Mouse (Mus musculus): ENCODE data around the gene Arhgap42. TPM values are rescaled to one million over a fixed set of nuclear protein-coding genes. Genes with fewer than 3 reads are reported as not detected.

Arhgap42 gene
- polyA plus RNA-seq, 1 experiment: 0.01 TPM

DNA sequence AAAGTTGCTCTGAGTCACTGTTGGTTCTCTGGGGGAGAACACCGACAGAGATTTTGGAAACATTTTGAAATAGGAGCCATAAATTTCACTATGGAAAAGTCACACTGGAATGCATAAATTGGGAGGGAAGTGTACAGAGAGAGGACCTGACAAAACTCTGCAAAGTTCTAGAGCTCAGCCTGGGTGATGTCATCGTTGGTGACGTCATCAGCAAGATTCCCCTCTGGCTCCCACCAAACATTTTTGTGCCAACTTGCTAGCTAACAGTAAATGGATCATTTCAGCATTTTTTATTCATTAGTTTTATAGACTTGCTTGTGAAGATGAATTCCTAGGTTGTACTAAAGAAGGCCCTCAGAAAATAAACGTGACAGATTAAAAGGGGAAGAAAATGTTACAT, 137.8 kb downstream of the Arhgap42 start:
- H3K4me1 ChIP-seq (ENCODE audit: control insufficient read depth): no peaks in the 10 kb centered on the region
- no peak for TF ChIP-seq GATA1 (IDR thresholded peaks at IDR 0.05; ENCODE audit: low read length)
- TF ChIP-seq TAL1 (IDR thresholded peaks at IDR 0.05; ENCODE audit: low read length): no peak
- no peak overlapping the region for H3K4me3 ChIP-seq (replicated peaks)
- no peaks in the 10 kb centered on the region for H3K36me3 ChIP-seq (ENCODE audit: control insufficient read depth)
- H3K9me3 ChIP-seq (ENCODE audit: control insufficient read depth, low read length): no peaks in the 10 kb centered on the region
- H3K27me3 ChIP-seq (ENCODE audit: control insufficient read depth): no peaks in the 10 kb centered on the region

DNA sequence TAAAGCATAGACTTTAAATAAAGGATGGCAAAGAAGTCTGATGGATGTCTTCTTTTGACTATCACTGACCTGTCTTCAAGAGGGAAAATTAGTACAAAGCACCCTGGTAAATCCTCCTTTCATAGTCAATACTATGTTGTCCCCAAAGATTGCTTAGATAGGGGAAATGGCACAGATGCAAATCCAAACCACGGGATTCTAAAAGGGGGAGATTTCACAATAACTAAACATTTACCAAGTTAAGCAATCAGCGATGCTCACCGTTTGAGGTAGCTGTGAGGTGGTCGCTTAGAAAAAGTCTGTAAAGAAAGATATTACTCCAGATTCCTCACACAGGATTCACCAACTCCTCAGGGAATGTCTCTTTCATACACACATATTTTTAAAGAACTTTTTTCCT, 141.1 kb downstream of the Arhgap42 start:
- Histone ChIP-seq H3K27me3 (ENCODE audit: control insufficient read depth) (no peaks in the 10 kb centered on the region), H3K4me3 (replicated peaks) (no peak overlapping the region), H3K4me1 (ENCODE audit: control insufficient read depth) (no peaks in the 10 kb centered on the region), H3K9me3 (ENCODE audit: control insufficient read depth, low read length) (no peaks in the 10 kb centered on the region), H3K36me3 (ENCODE audit: control insufficient read depth) (no peaks in the 10 kb centered on the region)
- TF ChIP-seq GATA1 (IDR thresholded peaks at IDR 0.05; ENCODE audit: low read length) (no peak), TAL1 (IDR thresholded peaks at IDR 0.05; ENCODE audit: low read length) (no peak)

DNA sequence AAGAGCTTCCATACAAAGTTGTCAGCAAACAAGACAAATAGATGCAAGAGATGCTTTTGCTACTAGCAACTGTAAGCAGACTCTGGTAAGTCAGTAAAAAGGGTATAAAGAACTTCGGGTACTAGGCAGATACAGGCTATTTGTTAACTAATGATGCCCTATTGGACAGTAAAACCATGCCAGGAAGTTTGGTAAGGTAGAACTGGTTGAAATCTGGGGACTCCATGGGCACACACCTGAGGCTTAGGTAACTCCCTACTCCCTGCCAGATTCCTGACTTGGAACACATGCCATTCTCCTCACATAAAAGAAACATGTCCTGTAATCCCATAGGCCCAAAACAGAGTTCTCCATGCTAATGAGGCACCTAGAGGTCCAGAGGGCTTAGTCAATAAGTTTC, 142.1 kb downstream of the Arhgap42 start:
- TF ChIP-seq GATA1 (IDR thresholded peaks at IDR 0.05; ENCODE audit: low read length) (no peak), TAL1 (IDR thresholded peaks at IDR 0.05; ENCODE audit: low read length) (no peak)
- Histone ChIP-seq H3K27me3 (ENCODE audit: control insufficient read depth) (no peaks in the 10 kb centered on the region), H3K36me3 (ENCODE audit: control insufficient read depth) (no peaks in the 10 kb centered on the region), H3K9me3 (ENCODE audit: control insufficient read depth, low read length) (no peaks in the 10 kb centered on the region), H3K4me1 (ENCODE audit: control insufficient read depth) (no peaks in the 10 kb centered on the region), H3K4me3 (replicated peaks) (no peak overlapping the region)

DNA sequence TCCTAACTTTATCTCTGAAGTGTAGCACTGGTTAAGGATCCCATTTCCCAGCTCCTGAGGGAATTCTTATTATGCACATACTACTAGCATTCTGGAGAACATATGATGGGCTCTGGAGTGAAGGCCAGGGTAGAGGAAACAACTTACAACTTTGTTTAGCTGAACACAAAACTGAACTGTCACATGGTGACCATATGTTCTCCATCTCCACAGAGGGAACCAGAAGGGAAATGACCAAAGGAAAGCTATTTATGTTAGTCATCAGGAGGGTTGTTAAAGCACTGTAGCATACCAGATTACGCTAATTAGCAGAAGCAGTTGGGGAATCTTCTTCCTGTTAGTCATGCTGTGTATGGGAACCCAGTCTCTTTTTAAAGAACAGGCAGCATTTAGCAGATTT, 145.8 kb downstream of the Arhgap42 start:
- TF ChIP-seq GATA1 (IDR thresholded peaks at IDR 0.05; ENCODE audit: low read length): no peak
- no peak for TF ChIP-seq TAL1 (IDR thresholded peaks at IDR 0.05; ENCODE audit: low read length)
- Histone ChIP-seq H3K36me3 (ENCODE audit: control insufficient read depth) (no peaks in the 10 kb centered on the region), H3K4me1 (ENCODE audit: control insufficient read depth) (no peaks in the 10 kb centered on the region), H3K4me3 (replicated peaks) (no peak overlapping the region), H3K27me3 (ENCODE audit: control insufficient read depth) (no peaks in the 10 kb centered on the region), H3K9me3 (ENCODE audit: control insufficient read depth, low read length) (no peaks in the 10 kb centered on the region)

DNA sequence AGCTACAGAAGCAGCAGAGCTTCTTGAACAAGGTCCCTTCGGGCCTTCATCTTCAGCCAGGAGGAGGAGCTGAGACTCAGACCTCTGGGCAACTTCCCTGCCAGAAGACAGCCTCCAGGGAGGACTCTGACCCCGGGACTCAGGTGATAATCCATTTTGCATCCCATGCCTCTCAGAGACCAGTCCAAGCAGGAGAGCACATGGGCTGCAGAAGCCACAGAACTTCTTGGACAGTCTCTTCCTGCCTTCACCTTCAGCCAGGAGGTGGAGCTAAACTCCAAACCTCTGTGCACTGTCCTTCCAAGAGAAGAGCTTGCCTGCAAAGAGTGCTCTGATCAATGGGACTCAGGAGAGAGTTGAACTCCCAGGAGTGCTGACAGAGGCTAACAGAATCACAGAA, 155.5 kb downstream of the Arhgap42 start:
- no peak overlapping the region for H3K4me3 ChIP-seq (replicated peaks)
- no peaks in the 10 kb centered on the region for H3K36me3 ChIP-seq (ENCODE audit: control insufficient read depth)
- H3K27me3 ChIP-seq (ENCODE audit: control insufficient read depth): no peaks in the 10 kb centered on the region
- H3K9me3 ChIP-seq (ENCODE audit: control insufficient read depth, low read length): no peaks in the 10 kb centered on the region
- TF ChIP-seq TAL1 (IDR thresholded peaks at IDR 0.05; ENCODE audit: low read length): no peak
- no peak for TF ChIP-seq GATA1 (IDR thresholded peaks at IDR 0.05; ENCODE audit: low read length)
- no peaks in the 10 kb centered on the region for H3K4me1 ChIP-seq (ENCODE audit: control insufficient read depth)

DNA sequence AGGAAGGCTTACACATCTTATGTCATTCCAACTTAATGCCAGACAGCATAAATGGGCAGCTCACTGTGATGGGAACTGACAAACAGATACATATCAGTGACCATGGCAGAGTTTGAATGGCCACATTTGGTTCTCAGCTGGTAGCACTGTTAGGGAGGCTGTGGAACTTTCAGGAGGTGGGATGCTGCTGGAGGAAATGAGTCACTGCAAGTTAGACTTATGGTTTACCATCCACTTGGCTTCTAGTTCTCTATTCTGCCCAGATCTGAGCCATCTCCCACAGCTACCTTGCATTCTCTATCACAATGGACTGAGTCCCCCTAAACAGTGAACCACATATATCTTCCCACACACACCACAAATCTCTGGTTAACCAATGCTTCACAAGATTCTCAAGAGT, 186.0 kb downstream of the Arhgap42 start:
- H3K27me3 ChIP-seq (ENCODE audit: control insufficient read depth): no peaks in the 10 kb centered on the region
- TF ChIP-seq TAL1 (IDR thresholded peaks at IDR 0.05; ENCODE audit: low read length) (no peak), GATA1 (IDR thresholded peaks at IDR 0.05; ENCODE audit: low read length) (no peak)
- no peaks in the 10 kb centered on the region for H3K9me3 ChIP-seq (ENCODE audit: control insufficient read depth, low read length)
- H3K4me3 ChIP-seq (replicated peaks): no peak overlapping the region
- no peaks in the 10 kb centered on the region for H3K4me1 ChIP-seq (ENCODE audit: control insufficient read depth)
- H3K36me3 ChIP-seq (ENCODE audit: control insufficient read depth): no peaks in the 10 kb centered on the region

DNA sequence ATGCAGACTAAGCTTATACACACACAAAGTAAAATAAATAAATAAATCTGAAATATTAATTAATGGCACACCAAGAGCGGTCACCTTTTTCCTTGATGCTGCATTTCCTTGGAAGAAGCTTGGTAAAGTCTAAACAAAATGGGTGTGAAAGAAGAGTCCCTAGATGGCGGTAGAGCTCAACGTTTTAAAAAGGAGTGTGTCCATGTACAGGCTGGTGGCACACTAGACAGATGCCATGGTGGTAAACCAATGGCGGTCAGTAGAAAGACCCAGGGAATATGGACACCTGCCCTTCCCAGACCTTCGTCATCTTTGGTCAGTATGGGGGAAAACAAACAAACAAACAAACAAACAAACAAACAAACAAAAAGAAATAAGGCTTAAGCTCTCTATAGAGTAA, 187.7 kb downstream of the Arhgap42 start:
- no peaks in the 10 kb centered on the region for H3K27me3 ChIP-seq (ENCODE audit: control insufficient read depth)
- H3K4me3 ChIP-seq (replicated peaks): no peak overlapping the region
- no peaks in the 10 kb centered on the region for H3K4me1 ChIP-seq (ENCODE audit: control insufficient read depth)
- no peaks in the 10 kb centered on the region for H3K9me3 ChIP-seq (ENCODE audit: control insufficient read depth, low read length)
- TF ChIP-seq GATA1 (IDR thresholded peaks at IDR 0.05; ENCODE audit: low read length) (no peak), TAL1 (IDR thresholded peaks at IDR 0.05; ENCODE audit: low read length) (no peak)
- no peaks in the 10 kb centered on the region for H3K36me3 ChIP-seq (ENCODE audit: control insufficient read depth)

DNA sequence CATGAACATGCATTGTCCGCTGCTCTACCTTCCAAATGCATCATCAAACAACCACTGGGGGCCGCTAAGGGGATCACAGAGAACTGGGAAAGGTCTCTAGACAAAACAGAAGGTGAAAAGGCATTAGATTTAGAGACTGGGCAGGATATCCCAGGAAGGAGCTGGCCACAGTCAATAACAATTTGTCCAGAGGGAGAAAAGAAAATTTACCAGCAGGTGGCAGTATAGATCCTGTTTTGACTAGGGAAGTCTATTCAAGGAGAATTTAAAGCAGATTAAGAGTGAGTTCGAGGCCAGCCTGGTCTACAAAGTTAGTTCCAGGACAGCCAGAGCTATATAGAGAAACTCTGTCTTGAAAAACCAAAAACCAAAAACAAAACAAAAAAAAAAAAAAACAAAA, 189.7 kb downstream of the Arhgap42 start:
- Histone ChIP-seq H3K36me3 (ENCODE audit: control insufficient read depth) (no peaks in the 10 kb centered on the region), H3K9me3 (ENCODE audit: control insufficient read depth, low read length) (no peaks in the 10 kb centered on the region), H3K27me3 (ENCODE audit: control insufficient read depth) (no peaks in the 10 kb centered on the region), H3K4me3 (replicated peaks) (no peak overlapping the region), H3K4me1 (ENCODE audit: control insufficient read depth) (no peaks in the 10 kb centered on the region)
- TF ChIP-seq GATA1 (IDR thresholded peaks at IDR 0.05; ENCODE audit: low read length): no peak
- TF ChIP-seq TAL1 (IDR thresholded peaks at IDR 0.05; ENCODE audit: low read length): no peak

DNA sequence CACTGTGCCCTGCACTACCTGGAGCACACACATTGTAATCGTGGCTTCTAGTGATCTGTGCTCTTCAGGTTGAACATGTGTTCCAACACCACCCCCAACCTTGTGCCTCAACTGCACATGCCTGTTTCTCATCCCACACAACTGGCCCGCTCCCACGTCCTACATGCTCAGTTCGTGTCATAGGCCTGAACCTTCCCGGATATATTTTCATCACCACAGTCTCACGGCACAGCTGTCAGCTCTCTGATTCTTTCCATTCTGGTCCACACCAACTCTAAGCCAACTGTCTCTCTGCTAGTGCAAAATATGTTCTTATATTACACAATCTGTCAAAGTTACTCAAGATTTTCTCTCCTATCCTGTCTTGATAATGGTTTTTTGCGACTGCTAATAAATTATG, 197.9 kb downstream of the Arhgap42 start:
- no peak for TF ChIP-seq GATA1 (IDR thresholded peaks at IDR 0.05; ENCODE audit: low read length)
- Histone ChIP-seq H3K9me3 (ENCODE audit: control insufficient read depth, low read length) (no peaks in the 10 kb centered on the region), H3K36me3 (ENCODE audit: control insufficient read depth) (no peaks in the 10 kb centered on the region), H3K27me3 (ENCODE audit: control insufficient read depth) (no peaks in the 10 kb centered on the region), H3K4me3 (replicated peaks) (no peak overlapping the region), H3K4me1 (ENCODE audit: control insufficient read depth) (no peaks in the 10 kb centered on the region)

DNA sequence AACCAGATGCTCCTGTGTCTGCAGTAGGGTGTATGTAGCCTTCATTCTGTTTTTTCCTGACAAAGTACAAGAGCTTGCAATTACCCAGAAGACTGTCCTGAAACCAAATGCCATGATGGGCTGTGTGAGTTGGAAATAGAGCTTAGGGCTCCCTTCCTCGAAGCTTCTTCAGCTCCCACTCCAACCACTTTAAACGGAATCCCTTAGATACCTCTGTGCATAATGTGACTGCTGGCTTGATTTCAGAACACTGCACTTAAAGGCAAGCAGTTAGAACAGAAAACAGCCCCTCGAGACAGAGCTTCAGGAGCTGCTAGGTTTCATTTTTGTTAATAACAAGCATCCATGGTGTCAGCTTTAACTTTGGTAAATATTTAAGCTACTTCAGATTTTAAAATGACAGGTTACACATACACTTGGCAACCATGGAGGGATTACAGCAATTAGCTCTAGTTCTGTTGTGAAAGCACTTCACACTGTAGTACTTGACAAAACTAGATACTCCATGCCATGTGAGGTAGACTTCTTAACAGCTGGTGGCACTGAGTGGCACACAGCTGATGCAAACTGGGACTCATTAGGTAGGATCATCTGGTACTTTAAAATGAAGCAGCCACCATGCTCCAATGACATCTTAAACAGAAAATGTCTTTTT, 201.8 kb downstream of the Arhgap42 start:
- no peak overlapping the region for H3K4me3 ChIP-seq (replicated peaks)
- TF ChIP-seq GATA1 (IDR thresholded peaks at IDR 0.05; ENCODE audit: low read length) (no peak), TAL1 (IDR thresholded peaks at IDR 0.05; ENCODE audit: low read length) (no peak)
- no peaks in the 10 kb centered on the region for H3K27me3 ChIP-seq (ENCODE audit: control insufficient read depth)
- H3K4me1 ChIP-seq (ENCODE audit: control insufficient read depth): no peaks in the 10 kb centered on the region
- no peaks in the 10 kb centered on the region for H3K36me3 ChIP-seq (ENCODE audit: control insufficient read depth)
- H3K9me3 ChIP-seq (ENCODE audit: control insufficient read depth, low read length): no peaks in the 10 kb centered on the region
